Comparison of ENCODE assay signal across 5 mouse cellular contexts in genomic region chr13:20634679-20635078, GRCm38 (mm10).
DNase-seq lines count a peak whose midpoint lies in the region; ATAC-seq lines count a peak whose summit lies in the region.
"Not testable (repeated sequence)": the region's sequence is repeated elsewhere in the genome, so short reads cannot be mapped to it uniquely, and the experiment has no call there.

No protein-coding gene starts in this region.

- H3K36me3 ChIP-seq in embryonic facial prominence, embryonic 14.5 days (ENCODE audit: control insufficient read depth, insufficient read depth, low read length): not testable (repeated sequence)

- DNase-seq in 416B (ENCODE audit: low read depth): peak; percentile 79
- peak; percentile 14 for DNase-seq in embryonic facial prominence, embryonic 14.5 days (ENCODE audit: low spot score)

- not testable (repeated sequence) for H3K27me3 ChIP-seq in embryonic facial prominence, embryonic 14.5 days (replicated peaks; ENCODE audit: control insufficient read depth, insufficient read depth, low read length)

- not testable (repeated sequence) for H3K4me3 ChIP-seq in embryonic facial prominence, embryonic 14.5 days (ENCODE audit: low read depth, low read length)

- ATAC-seq in common myeloid progenitor, adult 5-6 weeks (replicated peaks; ENCODE audit: low read depth, poor library complexity, severe bottlenecking): peak; percentile 62
- ATAC-seq in embryonic facial prominence, embryonic 14.5 days (ENCODE audit: low read depth): not testable (repeated sequence)
- peak; percentile 33; the same call in 1 of the 2 replicates for ATAC-seq in granulocyte monocyte progenitor cell, adult 5-6 weeks (replicated peaks; ENCODE audit: poor library complexity, severe bottlenecking)
- 0 out of 2 replicates have a peak, but pooled peaks have one; percentile 26 for ATAC-seq in megakaryocyte progenitor cell, adult 5-6 weeks (replicated peaks; ENCODE audit: poor library complexity)

- H3K9ac ChIP-seq in embryonic facial prominence, embryonic 14.5 days (ENCODE audit: low read depth, low read length): not testable (repeated sequence)

- 62% methylated on average over 2 of the region's 2 CpGs for WGBS in embryonic facial prominence, embryonic 14.5 days

- not testable (repeated sequence) for H3K4me1 ChIP-seq in embryonic facial prominence, embryonic 14.5 days (ENCODE audit: control insufficient read depth, insufficient read depth, low read length)

- not testable (repeated sequence) for H3K9me3 ChIP-seq in embryonic facial prominence, embryonic 14.5 days (ENCODE audit: control insufficient read depth, low read length)

- not testable (repeated sequence) for H3K4me2 ChIP-seq in embryonic facial prominence, embryonic 14.5 days (ENCODE audit: low read depth, low read length)

- H3K27ac ChIP-seq in embryonic facial prominence, embryonic 14.5 days (replicated peaks; ENCODE audit: low read depth, low read length): not testable (repeated sequence)
